Mouse (Mus musculus): ENCODE measurements around the gene P2rx4. TPM values are rescaled to one million over a fixed set of nuclear protein-coding genes. Genes with fewer than 3 reads are reported as not detected.
A peak's percentile ranks its signal among the peaks of the same experiment; 100 is the strongest.

P2rx4 gene
- polyA plus RNA-seq, 1 experiment from 2014 or later = 10.3 TPM

GRCm38 (mm10) chr5:122775646-122776286, 68.4 kb downstream of the P2rx4 start:
- Histone ChIP-seq H3K36me3 (ENCODE audit: control insufficient read depth, insufficient read depth) (no peaks in the 10 kb centered on the region), H3K27me3 (replicated peaks; ENCODE audit: control insufficient read depth, insufficient read depth, low read length) (no peaks in the 10 kb centered on the region), H3K27ac (ENCODE audit: low read length) (no peak overlapping the region), H3K4me2 (ENCODE audit: low read length) (no peak overlapping the region), H3K4me3 (replicated peaks; ENCODE audit: low read length) (no peak overlapping the region), H3K4me1 (replicated peaks; ENCODE audit: control insufficient read depth, insufficient read depth, low read length) (peaks cover 15% of the 10 kb centered on the region), H3K9me3 (ENCODE audit: control insufficient read depth, low read length) (no peaks in the 10 kb centered on the region), H3K9ac (replicated peaks; ENCODE audit: low read depth, low read length) (no peak overlapping the region)
- 90% methylated on average over 14 of the region's 14 CpGs for WGBS
- ATAC-seq = no peak

- Histone ChIP-seq H3K4me2 (ENCODE audit: low read length) (no peak overlapping the region), H3K9me3 (ENCODE audit: control insufficient read depth, low read length) (no peaks in the 10 kb centered on the region), H3K27ac (ENCODE audit: low read length) (no peak overlapping the region), H3K9ac (replicated peaks; ENCODE audit: low read depth, low read length) (no peak overlapping the region), H3K4me1 (replicated peaks; ENCODE audit: control insufficient read depth, insufficient read depth, low read length) (peaks cover 15% of the 10 kb centered on the region), H3K27me3 (replicated peaks; ENCODE audit: control insufficient read depth, insufficient read depth, low read length) (no peaks in the 10 kb centered on the region), H3K36me3 (ENCODE audit: control insufficient read depth, insufficient read depth) (no peaks in the 10 kb centered on the region), H3K4me3 (replicated peaks; ENCODE audit: low read length) (no peak overlapping the region)
- ATAC-seq = no peak
- WGBS = 51% methylated on average over 2 of the region's 2 CpGs
Observed at GRCm38 (mm10) chr5:122777322-122777721, 70.0 kb downstream of the P2rx4 start.

GRCm38 (mm10) chr5:122778231-122779226, 71.2 kb downstream of the P2rx4 start:
- under 1% methylated on average over 42 of the region's 55 CpGs for WGBS
- Histone ChIP-seq H3K4me2 (ENCODE audit: low read length) (peak overlapping the region; percentile 88), H3K4me1 (replicated peaks; ENCODE audit: control insufficient read depth, insufficient read depth, low read length) (peaks cover 15% of the 10 kb centered on the region), H3K27ac (ENCODE audit: low read length) (peak overlapping the region; percentile 31; the same call in 1 of the 2 replicates), H3K36me3 (ENCODE audit: control insufficient read depth, insufficient read depth) (no peaks in the 10 kb centered on the region), H3K9me3 (ENCODE audit: control insufficient read depth, low read length) (no peaks in the 10 kb centered on the region), H3K27me3 (replicated peaks; ENCODE audit: control insufficient read depth, insufficient read depth, low read length) (no peaks in the 10 kb centered on the region), H3K4me3 (replicated peaks; ENCODE audit: low read length) (peak overlapping the region; percentile 79), H3K9ac (replicated peaks; ENCODE audit: low read depth, low read length) (peak overlapping the region; percentile 89)
- peak; percentile 64 for ATAC-seq

Small RNAs within 50 kb of the gene (microRNA-seq; reads per million reads assigned to microRNA genes)
- not detected for gene Mir8115

Other genes starting within 250 kb of the P2rx4 start
- 39.6 and 42.8 TPM in 2 replicates for gene Atp2a2, start 205.3 kb upstream of the P2rx4 start, polyA plus RNA-seq (2015; fragmentation: Nextera tagmentation; extraction: Ambion mirVana)
- gene Ift81, start 93.0 kb upstream of the P2rx4 start, polyA plus RNA-seq (2015; fragmentation: Nextera tagmentation; extraction: Ambion mirVana) = 55.1 and 57.1 TPM in 2 replicates
- 2.1 and 2.4 TPM in 2 replicates for gene P2rx7, start 63.6 kb upstream of the P2rx4 start, polyA plus RNA-seq (2015; fragmentation: Nextera tagmentation; extraction: Ambion mirVana)
- gene Camkk2, start 71.9 kb downstream of the P2rx4 start, polyA plus RNA-seq (2015; fragmentation: Nextera tagmentation; extraction: Ambion mirVana) = 70.7 and 75.6 TPM in 2 replicates
- 562 and 569 TPM in 2 replicates for gene Anapc5, start 113.8 kb downstream of the P2rx4 start, polyA plus RNA-seq (2015; fragmentation: Nextera tagmentation; extraction: Ambion mirVana)
- gene Rnf34, start 142.5 kb downstream of the P2rx4 start, polyA plus RNA-seq (2015; fragmentation: Nextera tagmentation; extraction: Ambion mirVana) = 52.3 and 58.0 TPM in 2 replicates

Measured in forebrain, embryonic 16.5 days (tissue).